Mouse (Mus musculus) hindbrain, embryonic 14.5 days (tissue): ENCODE measurements around the gene P2rx4. TPM values are rescaled to one million over a fixed set of nuclear protein-coding genes. Genes with fewer than 3 reads are reported as not detected.

Source experiments
- ATAC-seq: fragments of 200-750 bp; cut with Nextera tagmentation; 2 replicates; pipeline ENCODE4 v1.8.0; 2017; ENCODE audit warnings: moderate number of reproducible peaks, mild to moderate bottlenecking, moderate TSS enrichment, moderate library complexity; ENCODE audit not compliant: low FRiP score
- DNase-seq: peaks from one replicate; pipeline ENCODE4 v3.0.0-alpha.2; 2015; ENCODE audit warnings: low spot score
- H3K27ac ChIP-seq: fragments of 300-500 bp; sonication (generic); 2 replicates; pipeline ENCODE4 v1.5.1; 2014; ENCODE audit warnings: mild to moderate bottlenecking, moderate library complexity
- H3K27me3 ChIP-seq: fragments of 300-500 bp; sonication (generic); 2 replicates; pipeline ENCODE4 v1.6.1; 2014; ENCODE audit warnings: mild to moderate bottlenecking, low read length, mixed read lengths; ENCODE audit not compliant: control insufficient read depth, insufficient read depth
- H3K36me3 ChIP-seq: fragments of 300-500 bp; sonication (generic); replicated peaks from 2 replicates; pipeline ENCODE4 v1.6.1; 2014; ENCODE audit not compliant: control insufficient read depth, insufficient read depth
- H3K4me1 ChIP-seq: fragments of 300-500 bp; sonication (generic); replicated peaks from 2 replicates; pipeline ENCODE4 v1.6.1; 2014; ENCODE audit warnings: antibody characterized with exemption, low read length, mixed read lengths; ENCODE audit not compliant: control insufficient read depth, insufficient read depth
- H3K4me2 ChIP-seq: fragments of 300-500 bp; sonication (generic); replicated peaks from 2 replicates; pipeline ENCODE4 v1.6.1; 2014; ENCODE audit warnings: mild to moderate bottlenecking, moderate library complexity
- H3K4me3 ChIP-seq: fragments of 300-500 bp; sonication (generic); replicated peaks from 2 replicates; pipeline ENCODE4 v1.5.1; 2014; ENCODE audit warnings: mild to moderate bottlenecking, low read length
- H3K9ac ChIP-seq: fragments of 300-500 bp; sonication (generic); 2 replicates; pipeline ENCODE4 v1.6.1; 2014
- H3K9me3 ChIP-seq: fragments of 300-500 bp; sonication (generic); 2 replicates; pipeline ENCODE4 v1.6.1; 2016; ENCODE audit warnings: low read length; ENCODE audit not compliant: control insufficient read depth
- WGBS: fragments of 180-500 bp; shearing (Covaris S2); extraction: QIAGEN DNeasy Blood & Tissue Kit; methylation state at CpG from one replicate; pipeline ENCODE4 v1.1.7; 2014; 5-methylcytosine and 5-hydroxymethylcytosine counted together
- polyA plus RNA-seq: library from polyadenylated mRNA; unstranded; fragments of >200 nt; fragmentation: Nextera tagmentation; extraction: Ambion mirVana; gene quantifications from 2 replicates; pipeline ENCODE4 v1.2.1, GENCODE M21; 2014

The P2rx4 gene
- polyA plus RNA-seq, 1 experiment from 2014 or later: 14.8 TPM

- no peak overlapping the region for H3K4me2 ChIP-seq
- H3K27ac ChIP-seq: no peak overlapping the region
- DNase-seq (no peak), ATAC-seq (no peak)
- H3K4me3 ChIP-seq: no peak overlapping the region
- H3K27me3 ChIP-seq: no peaks in the 10 kb centered on the region
- no peaks in the 10 kb centered on the region for H3K4me1 ChIP-seq
- 84% methylated on average over 12 of the region's 12 CpGs for WGBS
- H3K36me3 ChIP-seq: no peaks in the 10 kb centered on the region
- no peak overlapping the region for H3K9ac ChIP-seq
- H3K9me3 ChIP-seq: no peaks in the 10 kb centered on the region
Observed at GRCm38 (mm10) chr5:122681276-122681675, 26.1 kb upstream of the P2rx4 start.

- Histone ChIP-seq H3K36me3 (no peaks in the 10 kb centered on the region), H3K4me1 (no peaks in the 10 kb centered on the region), H3K27ac (no peak overlapping the region), H3K9me3 (no peaks in the 10 kb centered on the region), H3K9ac (no peak overlapping the region), H3K4me3 (no peak overlapping the region), H3K4me2 (no peak overlapping the region), H3K27me3 (no peaks in the 10 kb centered on the region)
- DNase-seq (no peak), ATAC-seq (no peak)
- 84% methylated on average over 10 of the region's 10 CpGs for WGBS
Observed at GRCm38 (mm10) chr5:122683926-122684325, 23.4 kb upstream of the P2rx4 start.

GRCm38 (mm10) chr5:122687391-122687790 lies 20.0 kb upstream of the P2rx4 start:
- no peak overlapping the region for H3K9ac ChIP-seq
- no peak overlapping the region for H3K4me2 ChIP-seq
- no peaks in the 10 kb centered on the region for H3K36me3 ChIP-seq
- H3K4me3 ChIP-seq: no peak overlapping the region
- no peak overlapping the region for H3K27ac ChIP-seq
- H3K4me1 ChIP-seq: no peaks in the 10 kb centered on the region
- H3K9me3 ChIP-seq: no peaks in the 10 kb centered on the region
- WGBS: 86% methylated on average over 4 of the region's 4 CpGs
- ATAC-seq (no peak), DNase-seq (no peak)
- no peaks in the 10 kb centered on the region for H3K27me3 ChIP-seq

- 91% methylated on average over 7 of the region's 7 CpGs for WGBS
Observed at GRCm38 (mm10) chr5:122689153-122689552, 18.2 kb upstream of the P2rx4 start.

DNA sequence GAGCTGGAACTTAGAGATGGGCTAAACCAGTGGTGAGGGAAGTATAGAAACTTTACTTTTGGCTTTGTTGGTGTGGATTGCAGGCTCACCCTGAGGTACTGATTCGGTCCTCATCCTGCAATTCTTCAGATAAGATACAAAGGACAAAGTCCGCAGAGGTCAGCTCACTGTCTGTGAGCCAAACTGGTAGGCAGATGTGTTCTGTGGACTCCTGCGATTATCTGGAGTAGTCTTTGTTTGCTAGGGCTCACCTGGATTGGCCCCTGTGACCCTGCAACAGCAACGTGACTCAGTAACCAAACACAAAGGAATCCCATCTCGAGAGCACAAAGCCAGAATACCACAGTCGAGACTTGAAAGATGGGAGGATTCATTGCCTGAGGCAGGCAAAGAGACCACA lies 16.9 kb upstream of the P2rx4 start:
- H3K27me3 ChIP-seq: no peaks in the 10 kb centered on the region
- no peak for ATAC-seq
- WGBS: 44% methylated on average over 6 of the region's 6 CpGs
- no peaks in the 10 kb centered on the region for H3K36me3 ChIP-seq
- no peak overlapping the region for H3K9ac ChIP-seq
- no peak overlapping the region for H3K4me3 ChIP-seq
- H3K4me2 ChIP-seq: no peak overlapping the region
- no peaks in the 10 kb centered on the region for H3K4me1 ChIP-seq
- H3K9me3 ChIP-seq: no peaks in the 10 kb centered on the region
- H3K27ac ChIP-seq: no peak overlapping the region
- no peak for DNase-seq

More at GRCm38 (mm10) chr5:122689153-122689552, 18.2 kb upstream of the P2rx4 start:
- no peaks in the 10 kb centered on the region for H3K27me3 ChIP-seq
- no peaks in the 10 kb centered on the region for H3K9me3 ChIP-seq
- ATAC-seq: no peak
- no peaks in the 10 kb centered on the region for H3K36me3 ChIP-seq
- H3K4me3 ChIP-seq: no peak overlapping the region
- H3K9ac ChIP-seq: no peak overlapping the region
- no peak overlapping the region for H3K4me2 ChIP-seq
- no peak overlapping the region for H3K27ac ChIP-seq
- H3K4me1 ChIP-seq: no peaks in the 10 kb centered on the region
- no peak for DNase-seq

- no peak overlapping the region for H3K9ac ChIP-seq
- H3K36me3 ChIP-seq: no peaks in the 10 kb centered on the region
- DNase-seq (peak; percentile 64), ATAC-seq (peak; percentile 88)
- H3K27me3 ChIP-seq: no peaks in the 10 kb centered on the region
- H3K27ac ChIP-seq: peak overlapping the region; percentile 55
- no peak overlapping the region for H3K4me2 ChIP-seq
- H3K4me3 ChIP-seq: no peak overlapping the region
- H3K4me1 ChIP-seq: 0 out of 2 replicates have a peak, but pooled peaks cover 4% of the 10 kb centered on the region
- 17% methylated on average over 13 of the region's 13 CpGs for WGBS
- H3K9me3 ChIP-seq: no peaks in the 10 kb centered on the region
Observed at GRCm38 (mm10) chr5:122693431-122694207, 13.7 kb upstream of the P2rx4 start.

DNA sequence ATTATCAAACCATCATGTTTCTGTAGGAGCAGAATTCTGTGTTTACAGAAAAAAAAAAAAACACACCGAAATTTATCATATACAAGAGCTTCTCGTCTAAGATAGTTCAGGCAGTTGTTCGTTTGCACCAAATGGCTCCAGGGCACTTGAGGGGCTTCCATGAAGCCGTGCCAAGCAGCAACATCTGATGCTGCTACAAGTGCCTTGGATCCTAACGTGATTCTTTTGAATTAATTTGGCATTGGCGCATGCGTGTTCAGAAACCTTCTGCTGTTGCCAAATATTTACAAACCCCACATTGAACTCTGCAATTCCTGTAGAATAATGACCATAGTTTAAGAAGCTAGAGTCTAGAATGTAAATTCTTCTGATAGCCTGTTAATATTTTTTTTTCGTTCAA lies 11.8 kb upstream of the P2rx4 start:
- Histone ChIP-seq H3K4me2 (no peak overlapping the region), H3K27me3 (no peaks in the 10 kb centered on the region), H3K36me3 (no peaks in the 10 kb centered on the region), H3K4me1 (0 out of 2 replicates have a peak, but pooled peaks cover 4% of the 10 kb centered on the region), H3K27ac (no peak overlapping the region), H3K4me3 (no peak overlapping the region), H3K9me3 (no peaks in the 10 kb centered on the region), H3K9ac (no peak overlapping the region)
- DNase-seq (peak; percentile 66), ATAC-seq (no peak)
- WGBS: 61% methylated on average over 8 of the region's 8 CpGs

DNA sequence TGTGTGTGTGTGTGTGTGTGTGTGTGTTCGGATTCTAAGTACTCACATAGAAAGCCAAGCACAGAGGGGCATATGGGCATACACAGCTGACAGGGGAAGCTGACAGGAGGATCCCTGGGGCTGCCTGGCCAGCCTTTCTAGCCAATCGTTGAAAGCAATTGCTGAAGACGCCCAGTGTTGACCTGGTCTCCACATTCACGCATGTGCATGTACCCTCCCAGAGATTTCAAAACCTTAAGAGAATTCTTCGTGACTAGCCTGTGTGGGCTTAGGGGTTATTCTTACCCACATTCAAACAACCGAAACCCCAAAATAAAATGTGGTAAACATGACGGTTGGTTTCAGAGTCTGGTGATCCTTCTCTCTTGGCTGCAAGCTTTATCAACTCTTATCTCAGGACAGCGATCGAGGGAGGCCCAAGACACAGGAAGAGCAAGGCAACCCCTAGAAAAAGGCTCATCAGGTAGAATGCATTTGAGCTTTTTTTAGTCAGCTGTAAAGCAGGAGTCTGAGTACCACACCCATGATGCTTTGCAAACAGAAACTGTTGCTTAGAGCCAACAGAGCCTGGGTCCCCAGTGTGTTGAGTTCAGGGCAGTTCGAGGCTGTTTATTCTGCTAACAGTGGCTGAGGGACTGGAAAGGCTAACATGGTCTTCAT lies 9.2 kb upstream of the P2rx4 start:
- 0 out of 2 replicates have a peak, but pooled peaks cover 4% of the 10 kb centered on the region for H3K4me1 ChIP-seq
- H3K9me3 ChIP-seq: no peaks in the 10 kb centered on the region
- no peaks in the 10 kb centered on the region for H3K36me3 ChIP-seq
- ATAC-seq (no peak), DNase-seq (no peak)
- H3K4me3 ChIP-seq: no peak overlapping the region
- H3K9ac ChIP-seq: no peak overlapping the region
- WGBS: 87% methylated on average over 10 of the region's 10 CpGs
- H3K27me3 ChIP-seq: no peaks in the 10 kb centered on the region
- no peak overlapping the region for H3K27ac ChIP-seq
- no peak overlapping the region for H3K4me2 ChIP-seq

DNA sequence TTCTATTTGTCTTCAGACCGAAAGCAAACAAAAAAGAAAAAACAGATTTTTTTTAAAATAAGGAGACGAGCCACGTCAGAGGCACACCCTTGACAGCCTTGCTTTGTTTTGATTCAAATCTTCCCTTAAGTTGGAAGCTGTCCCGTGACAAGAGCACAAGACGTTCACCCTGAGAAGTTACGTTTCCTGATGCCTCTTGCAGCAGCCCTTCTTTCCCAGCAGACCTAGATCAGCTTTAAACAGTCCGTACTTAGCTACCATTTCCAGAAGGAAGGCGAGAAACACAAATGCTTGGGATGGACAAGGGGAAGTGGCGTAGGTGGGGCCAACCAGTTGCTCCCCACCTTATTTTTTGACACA lies 8.7 kb upstream of the P2rx4 start:
- WGBS: 82% methylated on average over 9 of the region's 9 CpGs
- ATAC-seq: no peak

More for the DNA sequence above, 8.7 kb upstream of the P2rx4 start:
- DNase-seq: no peak
- Histone ChIP-seq H3K9ac (no peak overlapping the region), H3K27me3 (no peaks in the 10 kb centered on the region), H3K9me3 (no peaks in the 10 kb centered on the region), H3K27ac (no peak overlapping the region), H3K4me3 (no peak overlapping the region), H3K4me1 (0 out of 2 replicates have a peak, but pooled peaks cover 4% of the 10 kb centered on the region), H3K4me2 (no peak overlapping the region), H3K36me3 (no peaks in the 10 kb centered on the region)
